Mouse (Mus musculus) bone marrow, adult 2 months (tissue): ENCODE measurements around the gene Pold1.

Source experiments
- CTCF ChIP-seq: fragments of 200-500 bp; IDR thresholded peaks from 2 replicates; pipeline ENCODE4 v1.5.1; 2011; ENCODE audit warnings: low read length, control low read depth; ENCODE audit not compliant: control insufficient read depth, insufficient read depth
- POLR2A ChIP-seq: fragments of 200-500 bp; IDR thresholded peaks from 2 replicates; pipeline ENCODE4 v1.6.1; 2011; ENCODE audit warnings: low read depth, mild to moderate bottlenecking, control low read depth, low read length, borderline replicate concordance; ENCODE audit not compliant: control insufficient read depth

GRCm38 (mm10) chr7:44538756-44539624 is 9.7 kb downstream of the Pold1 start:
- TF ChIP-seq POLR2A (no peak), CTCF (no peak)
